Mouse (Mus musculus): Measurements from ENCODE around the gene Nrm. TPM values are rescaled to one million over a fixed set of nuclear protein-coding genes. Genes with fewer than 3 reads are reported as not detected.

Gene Nrm
- 1.3 TPM for polyA plus RNA-seq (2014; fragmentation: Illumina TruSeq; extraction: RNeasy Lipid Tissue Mini Kit (QIAGEN cat#74804); ENCODE audit: low replicate concordance)

DNA sequence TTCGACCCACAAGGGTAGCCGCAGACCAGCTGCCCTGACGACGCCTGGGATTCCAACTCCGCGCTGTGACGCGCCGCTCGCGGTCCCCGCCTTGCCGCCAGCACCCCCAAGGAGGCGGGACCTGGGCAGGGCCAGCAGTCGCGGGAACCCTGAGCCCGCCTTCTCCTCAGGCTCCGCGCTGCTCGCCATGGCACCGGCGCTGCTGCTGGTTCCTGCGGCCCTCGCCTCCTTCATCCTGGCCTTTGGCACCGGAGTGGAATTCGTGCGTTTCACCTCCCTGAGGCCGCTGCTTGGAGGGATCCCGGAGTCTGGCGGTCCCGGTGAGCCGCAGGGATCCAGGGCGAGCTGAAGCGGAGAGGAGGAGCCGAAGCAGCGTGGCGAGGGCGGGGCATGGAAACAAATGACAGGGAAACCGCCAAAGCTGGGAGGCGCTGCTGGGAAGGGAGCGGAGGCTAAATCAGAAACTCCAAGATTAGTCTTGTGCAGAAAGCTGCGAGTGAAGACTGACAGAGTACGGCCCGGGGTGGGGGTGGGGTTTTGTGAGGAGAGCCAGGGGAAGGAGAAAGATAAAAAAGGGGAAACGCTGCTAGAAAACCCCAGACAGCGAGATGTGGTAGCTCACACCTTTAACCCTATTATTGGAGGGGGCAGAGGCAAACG, at the start of gene Nrm:
Gene Nrm, plus strand, starts transcription at position 121 of the 660 bp plus-strand sequence.

DNA sequence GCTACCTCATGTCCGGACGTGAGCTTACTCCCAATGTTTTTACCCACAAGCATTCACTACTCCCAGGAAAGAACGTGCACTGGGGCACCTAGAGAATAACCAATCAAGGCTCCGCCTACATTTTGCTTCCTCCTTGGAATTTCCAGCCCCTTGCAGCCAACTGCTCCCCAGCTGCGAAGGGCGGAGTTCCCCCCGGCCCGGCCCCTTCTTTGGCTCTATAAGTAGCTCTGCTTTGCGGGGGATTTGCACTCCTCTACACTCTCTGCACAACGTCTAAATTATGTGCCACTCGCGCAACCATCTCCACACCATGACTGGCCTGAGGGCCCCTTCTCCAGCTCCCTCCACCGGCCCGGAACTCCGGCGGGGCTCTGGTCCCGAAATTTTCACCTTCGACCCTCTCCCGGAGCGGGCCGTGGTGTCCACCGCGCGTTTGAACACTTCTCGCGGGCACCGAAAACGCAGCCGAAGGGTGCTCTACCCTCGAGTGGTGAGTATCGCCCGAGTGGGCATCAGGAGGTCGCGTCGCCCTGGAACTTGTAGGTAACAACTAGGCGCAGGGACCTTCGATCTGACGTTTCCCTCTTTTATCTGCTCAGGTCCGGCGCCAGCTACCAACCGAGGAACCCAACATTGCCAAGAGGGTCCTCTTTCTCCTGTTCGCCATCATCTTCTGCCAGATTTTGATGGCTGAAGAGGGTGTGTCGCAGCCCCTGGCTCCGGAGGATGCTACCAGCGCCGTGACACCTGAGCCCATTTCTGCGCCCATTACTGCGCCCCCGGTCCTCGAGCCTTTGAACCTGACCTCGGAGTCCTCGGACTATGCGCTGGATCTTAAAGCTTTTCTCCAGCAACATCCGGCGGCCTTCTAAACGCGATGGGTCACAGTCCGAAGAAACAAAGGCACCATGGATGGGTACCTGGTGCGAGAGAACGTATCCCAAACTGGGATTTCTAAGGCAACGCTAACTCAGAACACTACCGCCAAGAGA, 39.4 kb upstream of the Nrm start, which contains the start of gene Ier3:
Gene Ier3, plus strand, starts transcription at position 246 of the 992 bp plus-strand sequence.

GRCm38 (mm10) chr17:35822964-35823937, 37.9 kb upstream of the Nrm start, which contains the start of gene Flot1:
Flot1 (plus strand) TSS chr17:35823230.

GRCm38 (mm10) chr17:35838122-35838544, 23.0 kb upstream of the Nrm start, which contains the start of gene Tubb5:
Tubb5 (minus strand) TSS chr17:35838306.

GRCm38 (mm10) chr17:35841076-35841950, 19.8 kb upstream of the Nrm start, which contains the start of gene Mdc1:
Mdc1 (plus strand) TSS chr17:35841515.

GRCm38 (mm10) chr17:35865481-35866280, 4.6 kb downstream of the Nrm start, which contains the start of gene Ppp1r18:
Ppp1r18 (plus strand) TSS chr17:35865593.

GRCm38 (mm10) chr17:35879245-35880057, 18.3 kb downstream of the Nrm start, which contains the start of gene Dhx16:
Dhx16 (plus strand) TSS chr17:35879819.

DNA sequence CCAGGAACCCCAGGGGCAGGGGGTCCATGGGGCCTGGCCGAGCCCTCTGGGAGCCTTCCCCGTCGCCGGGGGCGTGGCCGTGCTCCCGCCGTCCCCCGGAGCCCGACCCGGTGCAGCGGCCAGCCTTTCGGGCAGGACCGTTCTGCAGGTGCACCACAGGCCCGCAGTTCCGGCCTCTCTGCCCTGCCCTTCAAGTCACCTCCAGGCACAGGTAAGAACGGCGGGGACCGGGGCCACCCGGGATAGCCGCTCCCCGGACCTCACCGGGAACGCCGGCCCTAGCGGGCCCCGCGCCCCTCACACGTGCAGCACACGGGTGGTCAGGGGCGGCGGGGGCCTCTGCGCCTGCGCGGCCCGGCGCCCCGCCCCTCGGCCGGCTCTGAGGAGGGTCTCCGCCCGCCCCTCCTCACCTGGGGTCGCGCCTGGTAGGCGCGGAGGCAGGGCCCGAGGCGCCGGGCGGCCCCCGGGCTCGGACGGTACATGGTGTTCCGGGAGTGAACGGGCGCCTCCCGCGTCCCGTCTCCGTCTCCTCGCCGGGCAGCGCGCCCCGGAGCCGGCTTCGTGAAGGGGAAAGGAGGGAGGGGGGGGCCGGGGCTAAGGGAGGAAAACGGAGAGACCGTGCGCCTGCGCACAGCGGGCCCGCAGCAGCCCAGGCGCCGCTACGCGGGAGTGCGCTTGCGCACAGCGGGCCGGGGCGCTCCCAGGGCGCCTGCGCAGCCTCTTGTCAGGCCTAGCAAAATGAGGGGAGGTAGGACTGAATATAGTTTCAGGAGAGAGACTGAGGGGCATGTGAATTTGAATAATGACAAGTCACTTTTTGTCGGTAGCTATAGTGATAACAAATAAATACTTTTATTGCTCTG, 35.9 kb downstream of the Nrm start, which contains the start of gene 2310061I04Rik:
Gene 2310061I04Rik, minus strand, starts transcription at position 651 of the 863 bp plus-strand sequence.

GRCm38 (mm10) chr17:35909919-35910369, 48.8 kb downstream of the Nrm start, which contains the start of gene Atat1:
Atat1 (minus strand) TSS chr17:35910075.

Other genes starting within 250 kb of the Nrm start
- gene Gm9573, start 234.7 kb upstream of the Nrm start, polyA plus RNA-seq (2014; fragmentation: Illumina TruSeq; extraction: RNeasy Lipid Tissue Mini Kit (QIAGEN cat#74804); ENCODE audit: low replicate concordance) = not detected
- not detected for gene Mucl3, start 217.6 kb upstream of the Nrm start, polyA plus RNA-seq (2014; fragmentation: Illumina TruSeq; extraction: RNeasy Lipid Tissue Mini Kit (QIAGEN cat#74804); ENCODE audit: low replicate concordance)
- 0.59 TPM for gene Vars2, start 193.7 kb upstream of the Nrm start, polyA plus RNA-seq (2014; fragmentation: Illumina TruSeq; extraction: RNeasy Lipid Tissue Mini Kit (QIAGEN cat#74804); ENCODE audit: low replicate concordance)
- 2.7 TPM for gene Gtf2h4, start 187.6 kb upstream of the Nrm start, polyA plus RNA-seq (2014; fragmentation: Illumina TruSeq; extraction: RNeasy Lipid Tissue Mini Kit (QIAGEN cat#74804); ENCODE audit: low replicate concordance)
- gene Ddr1, start 156.7 kb upstream of the Nrm start, polyA plus RNA-seq (2014; fragmentation: Illumina TruSeq; extraction: RNeasy Lipid Tissue Mini Kit (QIAGEN cat#74804); ENCODE audit: low replicate concordance) = 4.8 TPM
- 3.7 TPM for gene Ier3, start 39.6 kb upstream of the Nrm start, polyA plus RNA-seq (2014; fragmentation: Illumina TruSeq; extraction: RNeasy Lipid Tissue Mini Kit (QIAGEN cat#74804); ENCODE audit: low replicate concordance)
- gene Flot1, start 38.1 kb upstream of the Nrm start, polyA plus RNA-seq (2014; fragmentation: Illumina TruSeq; extraction: RNeasy Lipid Tissue Mini Kit (QIAGEN cat#74804); ENCODE audit: low replicate concordance) = 3.5 TPM
- gene Tubb5, start 23.0 kb upstream of the Nrm start, polyA plus RNA-seq (2014; fragmentation: Illumina TruSeq; extraction: RNeasy Lipid Tissue Mini Kit (QIAGEN cat#74804); ENCODE audit: low replicate concordance) = 23.6 TPM
- gene Mdc1, start 19.8 kb upstream of the Nrm start, polyA plus RNA-seq (2014; fragmentation: Illumina TruSeq; extraction: RNeasy Lipid Tissue Mini Kit (QIAGEN cat#74804); ENCODE audit: low replicate concordance) = 9.7 TPM
- 1.2 TPM for gene Ppp1r18, start 4.3 kb downstream of the Nrm start, polyA plus RNA-seq (2014; fragmentation: Illumina TruSeq; extraction: RNeasy Lipid Tissue Mini Kit (QIAGEN cat#74804); ENCODE audit: low replicate concordance)
- 16.5 TPM for gene Dhx16, start 18.5 kb downstream of the Nrm start, polyA plus RNA-seq (2014; fragmentation: Illumina TruSeq; extraction: RNeasy Lipid Tissue Mini Kit (QIAGEN cat#74804); ENCODE audit: low replicate concordance)
- gene 2310061I04Rik, start 36.1 kb downstream of the Nrm start, polyA plus RNA-seq (2014; fragmentation: Illumina TruSeq; extraction: RNeasy Lipid Tissue Mini Kit (QIAGEN cat#74804); ENCODE audit: low replicate concordance) = 30.1 TPM
- gene Atat1, start 48.8 kb downstream of the Nrm start, polyA plus RNA-seq (2014; fragmentation: Illumina TruSeq; extraction: RNeasy Lipid Tissue Mini Kit (QIAGEN cat#74804); ENCODE audit: low replicate concordance) = 17.0 TPM
- 8.4 TPM for gene Mrps18b, start 55.1 kb downstream of the Nrm start, polyA plus RNA-seq (2014; fragmentation: Illumina TruSeq; extraction: RNeasy Lipid Tissue Mini Kit (QIAGEN cat#74804); ENCODE audit: low replicate concordance)
- 28.3 TPM for gene Ppp1r10, start 55.1 kb downstream of the Nrm start, polyA plus RNA-seq (2014; fragmentation: Illumina TruSeq; extraction: RNeasy Lipid Tissue Mini Kit (QIAGEN cat#74804); ENCODE audit: low replicate concordance)
- gene Abcf1, start 108.4 kb downstream of the Nrm start, polyA plus RNA-seq (2014; fragmentation: Illumina TruSeq; extraction: RNeasy Lipid Tissue Mini Kit (QIAGEN cat#74804); ENCODE audit: low replicate concordance) = 36.1 TPM
- gene Gnl1, start 118.5 kb downstream of the Nrm start, polyA plus RNA-seq (2014; fragmentation: Illumina TruSeq; extraction: RNeasy Lipid Tissue Mini Kit (QIAGEN cat#74804); ENCODE audit: low replicate concordance) = 0.56 TPM
- gene Prr3, start 118.9 kb downstream of the Nrm start, polyA plus RNA-seq (2014; fragmentation: Illumina TruSeq; extraction: RNeasy Lipid Tissue Mini Kit (QIAGEN cat#74804); ENCODE audit: low replicate concordance) = 0.59 TPM
- gene H2-T24, start 159.2 kb downstream of the Nrm start, polyA plus RNA-seq (2014; fragmentation: Illumina TruSeq; extraction: RNeasy Lipid Tissue Mini Kit (QIAGEN cat#74804); ENCODE audit: low replicate concordance) = 5.7 TPM
- 8.8 TPM for gene H2-T23, start 171.5 kb downstream of the Nrm start, polyA plus RNA-seq (2014; fragmentation: Illumina TruSeq; extraction: RNeasy Lipid Tissue Mini Kit (QIAGEN cat#74804); ENCODE audit: low replicate concordance)
- 8.7 TPM for gene H2-T22, start 181.4 kb downstream of the Nrm start, polyA plus RNA-seq (2014; fragmentation: Illumina TruSeq; extraction: RNeasy Lipid Tissue Mini Kit (QIAGEN cat#74804); ENCODE audit: low replicate concordance)
- gene Gm6034, start 181.6 kb downstream of the Nrm start, polyA plus RNA-seq (2014; fragmentation: Illumina TruSeq; extraction: RNeasy Lipid Tissue Mini Kit (QIAGEN cat#74804); ENCODE audit: low replicate concordance) = not detected
- 6.5 TPM for gene Gm11127, start 197.1 kb downstream of the Nrm start, polyA plus RNA-seq (2014; fragmentation: Illumina TruSeq; extraction: RNeasy Lipid Tissue Mini Kit (QIAGEN cat#74804); ENCODE audit: low replicate concordance)

Data from small intestine, adult 10 weeks (tissue).